Mouse (Mus musculus) right cerebral cortex, adult 18-20 months (tissue): ENCODE results near the gene Ak3.

ENCODE experiments used
- DNase-seq: peaks from one replicate; pipeline ENCODE4 v3.0.0; 2022; ENCODE audit warnings: mixed read lengths

Ak3 gene

DNA sequence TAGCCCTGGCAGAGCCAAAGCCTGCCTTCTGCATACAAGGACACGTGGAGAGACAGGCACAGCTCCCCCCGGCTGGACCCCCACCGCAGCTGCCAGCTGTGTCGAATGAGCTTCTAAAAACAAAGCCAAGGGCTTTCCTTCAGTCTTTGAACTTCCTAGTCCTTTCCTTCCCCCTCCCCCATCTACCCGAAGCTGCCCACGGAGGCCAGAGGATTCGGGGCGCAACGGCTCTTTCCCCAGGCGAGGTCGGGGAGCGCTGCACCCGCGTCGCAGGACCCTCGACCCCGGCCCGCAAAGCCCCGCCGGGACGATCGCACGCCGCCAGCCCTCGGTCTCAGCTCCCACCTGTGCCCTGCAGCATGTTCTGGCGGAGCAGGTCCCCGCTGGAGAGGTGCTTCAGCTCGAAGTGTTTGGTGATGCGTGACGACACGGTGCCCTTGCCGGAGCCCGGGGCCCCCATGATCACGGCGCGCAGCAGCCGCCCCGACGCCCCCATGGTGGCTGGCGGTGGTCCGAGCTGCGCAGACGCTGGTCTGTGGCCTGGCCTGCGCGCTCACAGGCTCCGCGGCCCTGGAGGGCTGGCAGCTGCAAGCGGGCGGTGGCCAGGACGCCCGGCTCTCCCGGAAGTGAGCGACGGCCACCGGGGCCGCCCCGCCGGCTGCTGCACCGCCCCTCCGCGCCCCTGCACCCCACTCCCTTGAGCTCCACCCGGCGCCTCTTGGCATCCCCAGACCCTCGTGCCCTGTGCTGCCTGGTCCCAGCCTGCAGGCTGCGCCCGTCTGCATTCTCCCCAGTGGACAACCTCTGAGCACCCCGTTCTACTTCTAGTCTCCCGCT lies at the start of gene Ak3:
Gene Ak3, minus strand, starts transcription at position 628 of the 837 bp plus-strand sequence.
- peak; percentile 86 for DNase-seq

DNA sequence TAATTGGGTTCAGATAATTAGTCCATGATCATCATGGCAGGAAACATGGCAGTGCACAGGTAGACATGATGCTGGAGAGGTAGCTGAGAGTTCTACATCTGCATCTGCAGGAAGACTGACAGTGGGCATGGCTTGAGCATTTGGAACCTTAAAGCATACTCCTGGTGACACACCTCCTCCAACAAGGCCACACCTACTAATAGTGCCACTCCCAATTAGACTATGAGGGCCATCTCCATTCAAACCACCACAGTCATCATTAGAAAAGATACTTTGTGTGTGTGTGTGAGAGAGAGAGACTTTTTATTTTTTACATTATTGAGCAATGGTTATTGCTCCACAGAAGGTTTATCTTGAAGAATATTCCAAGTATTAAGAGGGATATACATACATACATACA lies 44.4 kb upstream of the Ak3 start:
- DNase-seq = no peak

DNA sequence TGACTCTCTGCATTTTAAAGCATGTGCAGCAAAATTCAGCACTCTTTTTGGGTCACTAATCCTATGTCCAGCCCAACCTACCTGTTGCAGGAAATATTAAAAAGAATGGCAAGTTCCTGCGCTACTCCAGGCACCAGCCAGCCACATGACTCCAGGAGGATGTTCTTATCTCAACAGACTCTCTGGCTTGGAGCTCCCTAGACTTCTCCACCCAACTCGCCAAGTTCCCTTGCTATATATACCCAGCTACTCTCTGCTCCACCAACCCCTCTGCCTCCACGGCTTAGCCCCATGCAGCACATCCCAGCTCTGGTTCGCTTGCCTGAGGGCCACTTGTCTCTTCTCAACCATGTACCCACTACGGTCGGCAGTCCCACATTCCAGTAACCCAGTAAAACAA lies 40.9 kb upstream of the Ak3 start:
- DNase-seq = no peak

DNA sequence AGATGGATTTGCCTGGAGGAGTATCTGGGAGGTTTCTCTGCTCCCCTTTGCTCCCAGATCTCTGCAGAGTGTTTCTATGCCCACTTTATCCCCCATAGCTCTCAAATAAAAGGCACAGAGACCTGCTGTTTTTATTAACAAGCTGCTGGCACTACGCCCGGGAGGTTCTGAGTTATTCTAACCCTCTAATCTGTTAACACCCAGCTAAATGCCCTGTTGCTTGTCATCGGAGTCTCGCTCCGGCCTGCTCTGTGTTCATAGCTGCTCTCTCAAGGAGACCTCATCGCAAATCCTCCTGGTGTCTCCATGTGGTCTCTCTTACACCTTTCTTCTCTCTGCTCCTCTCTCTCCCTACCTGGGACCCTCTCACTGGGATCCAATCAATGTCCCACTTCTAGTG lies 27.0 kb upstream of the Ak3 start:
- no peak for DNase-seq

DNA sequence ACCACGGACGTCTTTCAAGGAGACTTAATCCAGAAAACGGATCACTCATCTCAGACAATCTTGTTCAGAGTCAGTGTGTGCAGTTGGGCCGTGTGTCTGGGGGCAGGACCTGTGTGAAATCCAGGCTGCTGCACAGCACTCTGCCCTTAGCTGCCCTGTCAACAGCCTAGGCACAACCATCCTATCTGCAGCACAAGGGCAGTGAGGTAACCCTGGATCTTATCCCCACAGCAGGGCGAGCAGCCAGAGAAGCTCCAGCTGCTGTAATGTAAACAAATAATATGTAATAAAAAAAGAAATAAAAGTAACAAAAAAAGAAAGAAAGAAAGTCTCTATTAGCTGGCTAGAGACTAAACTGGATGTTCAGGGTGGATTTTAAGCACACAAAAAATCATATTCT lies 21.4 kb upstream of the Ak3 start:
- no peak for DNase-seq

DNA sequence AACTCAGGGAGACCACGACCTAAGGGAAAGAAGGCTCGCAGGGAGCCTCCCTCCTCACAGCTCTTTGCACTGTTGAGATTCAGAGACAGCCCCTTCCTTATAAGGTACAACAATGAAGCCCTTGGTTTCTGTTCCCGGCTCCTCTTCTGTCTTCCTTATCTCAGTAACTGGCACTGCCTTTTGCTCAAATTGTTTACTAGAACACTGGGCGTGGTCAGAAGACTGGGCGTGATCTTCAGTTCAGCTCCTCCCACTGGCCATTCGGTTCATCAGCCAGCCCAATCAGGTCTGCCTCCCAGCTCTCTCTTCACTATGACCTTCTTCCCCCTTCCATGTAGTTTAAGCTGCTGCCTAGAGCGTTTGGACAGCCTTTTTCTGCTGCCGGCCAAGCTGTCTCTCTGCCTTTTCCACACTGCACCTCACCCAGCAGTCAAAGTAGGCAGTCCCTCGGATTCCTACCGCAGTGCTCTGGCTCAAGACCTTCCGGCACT lies 19.3 kb upstream of the Ak3 start:
- DNase-seq = peak; percentile 69

DNA sequence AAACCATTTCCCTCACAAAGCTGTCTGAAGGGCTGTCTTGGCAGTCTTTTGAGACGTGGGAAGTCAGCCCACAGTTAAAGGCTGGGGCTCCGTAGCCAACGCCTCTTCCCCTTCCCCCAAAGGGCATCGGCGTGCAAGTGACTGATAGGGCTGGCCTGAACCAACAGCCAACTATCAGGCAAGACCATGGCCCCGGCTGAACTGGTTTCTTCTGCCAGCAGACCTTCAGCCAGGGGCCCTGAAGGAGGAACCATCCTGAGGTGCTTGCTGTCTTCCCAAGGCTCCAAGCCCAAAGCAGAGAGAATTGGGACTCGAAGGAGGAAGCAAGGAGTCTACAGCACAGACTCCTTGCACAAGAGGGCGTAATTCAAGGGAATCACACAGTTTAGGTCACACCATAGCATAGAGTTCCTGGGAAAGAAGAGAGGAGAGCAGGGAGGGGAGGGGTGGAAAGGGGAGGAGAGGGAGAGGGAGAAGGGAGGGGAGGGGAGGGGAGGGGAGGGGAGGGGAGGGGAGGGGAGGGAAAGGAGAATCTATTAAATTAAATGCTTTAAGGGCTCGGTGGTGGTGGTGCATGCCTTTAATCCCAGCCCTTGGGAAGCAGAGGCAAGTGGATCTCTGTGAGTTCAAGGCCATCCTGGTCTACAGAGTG lies 16.8 kb upstream of the Ak3 start:
- DNase-seq = no peak

DNA sequence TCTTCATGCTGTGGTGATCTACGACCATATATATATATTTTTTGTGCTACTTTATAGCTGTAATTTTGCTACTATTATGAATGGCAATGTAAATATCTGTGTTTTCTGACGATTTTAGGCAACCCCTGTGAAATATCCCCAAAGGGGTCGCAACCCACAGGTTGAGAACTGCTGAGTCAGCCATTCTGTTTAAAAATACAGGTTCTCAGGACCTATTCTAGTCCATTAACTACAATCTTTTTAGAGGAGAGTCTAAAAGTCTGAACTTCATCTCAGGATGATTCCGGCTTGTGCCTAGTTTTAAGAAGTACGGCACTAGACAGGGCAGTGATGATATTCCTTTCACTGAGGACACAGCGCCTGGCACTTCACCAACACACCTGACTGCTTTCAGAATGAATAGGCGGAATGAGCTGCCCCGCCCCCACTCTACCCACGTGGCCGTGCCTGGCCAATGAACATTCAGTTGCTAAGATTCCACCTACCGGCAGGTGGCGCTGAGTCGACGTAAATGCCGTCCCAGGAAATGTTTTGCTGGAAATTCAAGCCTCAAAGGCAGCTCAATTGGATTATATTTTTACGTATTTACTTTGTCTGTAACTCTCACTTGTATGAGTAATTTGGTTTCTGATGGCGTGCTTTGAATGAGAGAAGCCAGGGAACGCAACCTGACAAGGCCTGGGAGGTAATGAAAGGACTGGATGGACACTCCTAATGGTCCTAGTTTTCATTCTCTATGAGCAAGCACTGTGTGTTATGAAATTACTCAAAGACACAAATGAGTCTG lies 16.0 kb upstream of the Ak3 start:
- peak; percentile 89 for DNase-seq

DNA sequence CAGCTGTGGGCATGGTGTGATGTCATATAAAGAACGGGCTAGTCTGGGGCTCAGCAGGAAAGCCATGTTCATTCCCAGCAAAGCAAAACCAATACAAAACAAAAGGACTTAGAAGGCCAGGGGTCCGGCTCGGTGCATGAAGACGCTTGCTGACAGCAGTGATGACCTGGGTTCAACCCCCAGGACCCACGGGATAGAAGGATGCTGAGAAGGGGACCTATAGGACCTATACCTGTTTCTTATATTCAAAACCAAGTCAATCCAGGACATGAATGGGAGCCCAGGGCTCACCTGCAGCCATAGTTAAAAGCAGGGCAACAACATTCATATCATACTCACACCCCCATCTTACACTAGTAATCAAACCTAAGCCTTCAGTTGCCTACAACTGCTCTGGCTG lies 15.2 kb upstream of the Ak3 start:
- no peak for DNase-seq

DNA sequence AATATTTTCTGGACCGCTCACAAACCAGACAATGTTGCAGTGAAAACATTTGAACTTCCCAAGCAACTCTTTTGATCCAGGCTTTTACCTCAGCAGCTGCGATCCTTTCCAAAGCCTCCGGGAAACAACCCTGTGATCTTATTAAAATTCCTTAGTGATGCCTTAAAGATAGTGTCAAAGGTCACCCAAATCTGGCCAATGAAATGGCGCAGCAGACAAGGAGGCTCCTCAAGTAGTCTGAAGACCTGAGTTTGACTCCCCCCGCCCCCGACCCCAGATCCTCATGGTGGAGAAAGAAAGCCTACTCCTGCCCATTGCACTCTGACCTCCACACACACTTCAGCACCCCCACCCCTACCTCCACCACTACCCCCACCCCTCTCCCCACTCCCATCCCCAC lies 12.5 kb upstream of the Ak3 start:
- no peak for DNase-seq

DNA sequence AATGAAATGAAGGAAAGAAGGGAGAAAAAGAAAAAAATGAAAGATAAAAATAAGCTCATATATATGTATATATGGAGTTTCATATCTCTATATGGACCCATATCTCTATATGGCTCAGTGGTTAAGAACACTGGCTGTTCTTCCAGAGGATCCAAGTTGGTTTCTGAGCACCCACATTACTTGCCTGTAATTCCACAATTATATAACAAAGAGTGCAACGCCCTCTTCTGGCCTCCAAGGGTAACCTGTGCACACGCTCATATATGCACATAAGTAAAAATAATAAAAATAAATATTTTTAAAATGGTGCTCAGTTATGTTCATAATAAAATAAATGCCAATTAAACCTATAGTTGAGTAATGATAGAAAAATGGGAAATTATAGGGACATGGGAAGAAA lies 11.9 kb upstream of the Ak3 start:
- no peak for DNase-seq

DNA sequence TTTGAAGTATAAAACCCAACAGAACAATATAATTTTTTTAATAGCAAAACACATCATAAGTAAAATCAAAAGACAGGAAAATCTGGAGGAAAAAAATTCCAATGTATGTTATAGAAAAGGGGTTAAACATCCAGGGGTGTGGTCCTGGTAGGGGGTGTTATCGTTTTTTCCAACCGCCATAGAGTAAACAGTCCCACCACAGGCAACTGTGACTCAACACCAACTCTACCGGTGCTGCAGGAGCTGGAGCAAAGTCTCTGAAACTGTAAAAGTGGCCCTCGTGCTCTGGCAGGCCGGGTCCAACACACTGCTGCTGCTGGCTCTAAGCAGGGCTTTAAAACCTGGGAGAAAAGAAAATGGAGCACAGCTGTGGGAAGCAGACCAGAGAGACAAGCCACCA lies 11.0 kb upstream of the Ak3 start:
- DNase-seq = no peak

DNA sequence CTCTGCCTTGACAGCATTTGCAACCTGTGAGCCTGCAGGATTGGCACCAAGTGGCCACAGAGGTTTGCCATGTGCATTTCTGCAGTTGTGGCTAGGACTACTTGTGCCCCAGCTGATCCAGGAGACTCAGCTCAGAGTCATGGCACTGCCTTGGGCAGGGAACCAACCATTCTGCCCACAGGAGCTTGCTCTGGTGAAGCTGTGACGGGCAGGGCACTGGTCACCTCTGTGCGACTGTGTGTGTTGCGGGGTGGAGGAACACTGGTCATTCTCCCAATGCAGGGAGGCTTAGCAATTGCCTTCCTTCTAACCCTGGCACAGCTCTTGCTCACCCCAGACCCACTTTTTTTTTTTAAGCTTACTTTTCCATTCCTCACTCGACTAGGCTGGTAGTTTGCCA lies 7.7 kb upstream of the Ak3 start:
- DNase-seq = no peak

DNA sequence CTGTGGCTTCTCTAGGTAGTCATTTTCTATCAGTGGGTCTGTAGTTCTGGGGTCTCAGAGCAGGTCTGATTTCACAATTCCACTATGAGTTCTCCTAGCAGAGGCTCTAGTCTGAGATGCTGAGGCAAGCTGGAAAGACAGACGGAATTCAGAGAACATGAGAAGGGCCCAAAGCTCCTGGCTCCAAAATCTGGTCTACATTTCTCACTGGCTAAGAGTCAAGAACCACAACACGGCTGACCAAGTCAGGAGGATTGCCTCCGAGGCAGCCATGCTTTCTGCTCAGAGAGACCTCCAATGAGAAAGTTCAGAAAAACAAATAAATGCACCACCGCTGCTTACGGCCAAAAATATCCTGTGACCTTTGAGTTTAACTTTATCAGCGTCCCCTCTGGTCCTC lies 6.8 kb upstream of the Ak3 start:
- DNase-seq = no peak

DNA sequence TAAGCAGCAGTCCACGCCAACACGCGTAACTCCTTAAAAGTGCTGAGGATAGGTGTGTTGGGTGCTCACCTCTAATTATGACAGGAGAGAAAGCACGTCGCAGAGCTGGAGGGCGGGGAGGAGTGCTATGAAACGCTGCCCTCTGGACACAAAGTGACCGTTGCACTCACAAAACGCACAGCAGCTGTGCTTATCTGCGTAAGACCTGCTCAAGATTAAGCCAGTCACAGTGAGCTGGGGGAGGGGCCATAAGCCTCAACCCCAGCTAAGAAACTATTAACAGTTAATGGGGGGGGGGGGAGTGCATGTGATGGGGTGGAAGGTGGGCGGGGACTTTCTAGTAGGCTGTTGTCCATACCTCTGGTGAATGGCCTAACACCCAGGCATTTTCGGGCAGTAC lies 5.0 kb upstream of the Ak3 start:
- DNase-seq = no peak

DNA sequence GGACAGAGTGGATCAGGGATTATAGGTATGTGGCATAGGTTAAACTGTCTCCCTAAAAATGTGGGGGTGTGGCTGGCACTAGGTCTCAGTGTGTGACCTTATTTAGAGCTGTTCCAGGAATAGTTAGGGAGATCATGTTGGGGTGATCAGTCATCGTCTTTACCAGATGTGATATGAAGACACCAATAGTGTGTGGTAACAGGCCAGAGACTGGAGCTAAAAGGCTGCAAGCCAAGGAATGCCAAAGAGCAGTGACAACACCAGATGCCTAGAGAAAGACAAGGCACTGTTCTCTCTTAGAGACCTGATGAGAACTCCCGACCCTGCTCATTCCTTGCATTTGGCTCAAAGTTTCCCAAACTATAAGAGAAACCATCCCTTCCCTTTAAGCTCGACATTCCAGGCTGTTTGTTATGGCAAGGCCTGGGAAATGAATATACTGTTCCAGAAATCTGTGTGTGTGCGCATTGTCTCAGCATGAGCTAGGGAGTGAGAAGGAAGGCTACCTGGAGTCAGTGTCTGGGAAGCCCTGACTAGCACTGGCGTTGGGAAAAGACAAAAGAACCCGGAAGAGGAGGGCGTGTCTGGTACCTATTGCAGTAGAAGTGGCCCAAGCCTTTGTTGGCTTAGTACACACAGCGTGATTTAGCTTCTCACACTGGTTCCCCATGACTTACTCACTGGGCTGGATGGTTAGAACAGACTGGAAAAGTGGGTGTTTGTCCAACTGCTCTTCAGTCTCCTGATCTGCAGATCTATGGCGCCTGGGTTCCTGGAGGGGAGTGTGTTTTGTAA lies 2.6 kb upstream of the Ak3 start:
- no peak for DNase-seq

DNA sequence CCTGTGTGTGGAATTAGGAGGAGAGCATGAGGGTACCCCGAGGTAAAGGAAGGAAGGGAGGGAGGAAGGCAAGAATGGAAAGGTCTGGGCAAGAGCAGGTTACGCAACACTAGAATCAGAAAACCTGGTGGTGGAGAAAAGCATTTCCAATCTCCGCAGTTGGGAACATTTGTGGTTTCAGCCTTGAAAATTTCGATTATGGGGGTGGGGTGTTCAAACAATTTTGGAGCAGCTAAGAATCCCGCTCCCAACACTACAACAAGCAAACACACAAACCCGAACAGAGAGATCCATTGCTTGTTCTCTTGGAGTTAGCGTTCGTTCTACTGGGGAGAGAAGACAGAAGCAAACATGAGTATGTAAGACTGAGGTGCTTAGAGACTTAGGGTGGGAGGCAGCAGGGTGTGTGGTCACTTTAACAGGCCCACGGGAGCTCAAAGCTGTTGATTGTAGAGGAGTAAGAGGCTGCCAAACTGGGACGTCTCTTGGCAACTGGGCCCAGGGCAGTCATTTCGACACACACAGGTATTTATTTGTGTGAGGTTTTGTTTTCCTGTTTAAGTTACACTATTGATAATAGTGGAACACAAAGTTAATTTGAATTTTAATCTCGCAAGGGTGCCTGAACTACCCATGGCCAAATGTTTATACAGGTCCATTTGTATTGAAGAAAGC lies 1.8 kb upstream of the Ak3 start:
- DNase-seq = no peak

DNA sequence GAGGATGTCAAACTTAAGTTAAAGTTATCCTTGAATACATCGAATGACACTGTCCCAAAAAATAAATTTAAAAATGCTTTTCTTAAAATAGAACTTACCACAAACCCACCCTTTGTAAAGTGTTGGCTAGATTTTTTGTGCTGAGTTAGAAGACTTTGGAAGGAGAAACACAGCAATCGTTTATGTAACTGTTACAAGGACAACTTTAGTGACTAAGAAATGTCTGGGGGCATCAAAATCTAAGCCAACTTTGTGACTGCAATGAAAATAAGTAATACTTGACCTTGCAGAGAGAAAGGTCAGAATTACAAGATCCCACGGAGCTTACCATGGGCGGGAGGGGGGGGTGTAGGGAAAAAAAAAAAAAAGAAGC lies 814 bp downstream of the Ak3 start:
- no peak for DNase-seq

DNA sequence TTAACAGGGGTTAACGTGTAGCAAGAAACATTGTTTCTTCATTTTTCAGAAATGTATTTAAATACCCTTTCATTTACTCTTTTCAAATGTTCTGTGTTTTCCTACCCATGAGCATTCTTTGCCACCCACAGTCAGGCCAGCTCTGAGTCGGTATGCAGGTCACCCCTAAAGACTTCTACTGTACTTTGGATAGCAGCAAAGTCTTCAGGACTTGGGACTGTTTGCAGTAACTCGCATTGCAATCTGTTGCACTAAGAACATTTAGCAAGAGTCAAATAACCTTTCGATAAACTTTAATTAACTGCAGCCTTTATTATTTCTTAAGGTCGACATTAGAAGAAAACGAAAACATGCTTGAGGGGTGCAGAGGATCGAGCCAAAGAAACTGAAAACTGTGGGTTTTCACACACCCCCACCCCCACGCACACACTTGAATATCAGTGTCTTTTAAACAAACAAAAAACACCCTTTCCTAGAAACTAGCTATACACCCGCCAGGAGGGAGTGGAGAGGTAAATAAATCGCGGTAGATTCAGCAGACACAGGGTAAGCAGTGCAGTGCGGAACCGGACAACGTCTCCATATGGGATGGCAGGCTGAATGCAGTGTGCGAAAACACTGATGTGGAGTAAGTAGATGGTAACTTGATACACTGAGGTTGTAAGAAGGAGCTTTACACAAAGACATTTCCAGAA lies 1.7 kb downstream of the Ak3 start:
- DNase-seq = no peak

DNA sequence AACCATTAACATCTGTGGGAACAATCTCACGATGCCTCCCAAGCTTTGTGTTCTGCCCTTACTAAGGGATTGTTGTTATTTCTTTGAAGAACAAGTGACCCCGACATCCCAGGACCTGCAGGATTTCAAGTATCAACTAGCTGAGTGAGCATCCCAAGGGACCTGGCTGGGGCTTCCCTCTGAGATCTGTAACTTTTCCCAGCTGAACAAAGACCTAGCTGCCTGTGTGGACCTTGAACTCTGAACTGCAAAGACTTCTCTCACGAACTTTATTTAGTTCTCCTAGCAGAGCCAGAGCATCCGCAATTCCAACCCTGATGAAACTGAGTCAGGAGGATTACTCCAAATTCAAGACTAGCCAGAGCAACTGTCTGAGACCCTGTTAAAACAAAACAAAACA lies 2.4 kb downstream of the Ak3 start:
- no peak for DNase-seq

DNA sequence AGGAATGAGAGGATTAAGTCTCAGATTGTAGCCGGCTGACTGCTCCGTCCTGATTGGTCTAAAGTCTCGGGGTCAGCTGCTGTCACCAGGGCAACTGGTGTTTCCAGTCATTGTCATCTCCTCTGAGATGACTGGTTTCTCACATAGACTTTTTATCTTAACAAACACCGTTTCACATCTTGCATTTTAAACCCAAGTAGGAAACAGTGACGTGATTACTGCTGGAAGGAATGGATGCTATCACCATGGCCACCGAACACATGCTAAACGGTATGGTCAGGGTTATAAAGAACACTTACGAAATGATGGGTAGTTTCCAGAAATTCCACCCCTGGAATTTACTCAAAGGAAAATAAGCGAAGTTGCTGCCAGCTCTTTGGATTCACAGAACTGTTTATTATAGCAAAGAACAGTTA lies 3.4 kb downstream of the Ak3 start:
- DNase-seq = no peak

DNA sequence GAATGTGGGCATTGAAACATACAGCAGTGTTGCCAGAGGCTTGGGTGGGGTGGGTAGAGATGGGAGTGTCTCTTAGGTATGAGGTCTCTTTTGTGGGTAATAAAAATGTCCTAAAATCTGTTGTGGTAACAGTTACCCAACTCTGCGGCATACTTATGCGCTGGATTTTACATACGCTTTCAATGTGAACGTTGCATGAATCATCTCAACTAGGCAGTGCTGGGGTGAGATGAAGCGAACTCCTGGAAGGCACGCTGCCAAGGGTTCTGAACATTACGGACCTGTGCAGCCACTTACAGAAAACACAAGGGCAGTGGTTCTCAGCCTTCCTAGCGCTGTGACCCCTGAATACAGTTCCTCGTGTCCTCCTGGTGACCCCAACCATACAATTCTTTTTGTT lies 5.1 kb downstream of the Ak3 start:
- no peak for DNase-seq
